Mouse (Mus musculus) erythroblast, embryonic 14.5 days (primary cell): Measurements from ENCODE around the gene Veph1. TPM values are rescaled to one million over a fixed set of nuclear protein-coding genes. Genes with fewer than 3 reads are reported as not detected.

Experiments used
- H3K27me3 ChIP-seq: 2 replicates; pipeline ENCODE4 v1.6.1; 2012; ENCODE audit warnings: inconsistent platforms; ENCODE audit not compliant: control insufficient read depth
- H3K36me3 ChIP-seq: 2 replicates; pipeline ENCODE4 v1.6.1; 2012; ENCODE audit warnings: mild to moderate bottlenecking, inconsistent platforms; ENCODE audit not compliant: control insufficient read depth
- H3K4me1 ChIP-seq: 2 replicates; pipeline ENCODE4 v1.6.1; 2012; ENCODE audit warnings: inconsistent platforms; ENCODE audit not compliant: control insufficient read depth
- H3K4me3 ChIP-seq: replicated peaks from 2 replicates; pipeline ENCODE3; 2012; ENCODE audit warnings: moderate library complexity, mild to moderate bottlenecking, inconsistent platforms
- H3K9me3 ChIP-seq: 2 replicates; pipeline ENCODE4 v1.6.1; 2012; ENCODE audit warnings: low read length, inconsistent platforms, mixed read lengths; ENCODE audit not compliant: control insufficient read depth
- GATA1 ChIP-seq: IDR thresholded peaks from 2 replicates; pipeline ENCODE4 v1.6.1; 2012; ENCODE audit warnings: low read length, inconsistent platforms, mixed read lengths
- TAL1 ChIP-seq: IDR thresholded peaks from 3 replicates; pipeline ENCODE4 v1.6.1; 2012; ENCODE audit warnings: low read length, inconsistent platforms, mixed read lengths
- polyA plus RNA-seq: library from polyadenylated mRNA; stranded (reverse); fragments of >175 nt; gene quantifications from 2 replicates; pipeline ENCODE4 v1.2.3, GENCODE M21; 2012

Veph1 gene
- not detected in 2 replicates for polyA plus RNA-seq

DNA sequence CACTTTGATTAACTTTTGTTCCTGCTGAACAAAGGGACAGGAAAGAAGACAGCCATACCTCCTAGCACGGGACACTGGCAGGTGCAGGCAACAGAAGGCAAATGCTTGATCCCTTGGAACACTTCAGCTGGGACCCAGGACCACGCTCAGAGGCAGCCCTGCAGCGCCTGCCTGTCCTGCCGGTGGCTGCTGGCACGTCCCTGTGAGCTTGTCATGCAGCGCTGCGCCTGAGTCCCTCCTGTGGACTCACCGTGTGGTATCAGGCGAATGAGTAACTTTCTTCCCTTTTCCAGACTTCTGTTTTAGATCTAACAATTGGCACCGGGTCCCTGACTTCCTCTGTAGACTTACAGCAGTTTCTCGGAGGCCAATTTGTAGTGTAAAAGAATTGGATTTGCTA, at the start of gene Veph1:
Gene Veph1, minus strand, starts transcription at position 293 of the 400 bp plus-strand sequence.
- H3K27me3 ChIP-seq: no peaks in the 10 kb centered on the region
- H3K9me3 ChIP-seq: no peaks in the 10 kb centered on the region; the same call in 1 of the 2 replicates
- no peak within 1 kb of the TSS for H3K4me3 ChIP-seq
- no peaks in the 10 kb centered on the region for H3K36me3 ChIP-seq
- TF ChIP-seq TAL1 (no peak), GATA1 (no peak)
- H3K4me1 ChIP-seq: no peaks in the 10 kb centered on the region

GRCm38 (mm10) chr3:66340742-66341141, 44.1 kb upstream of the Veph1 start:
- H3K27me3 ChIP-seq: no peaks in the 10 kb centered on the region
- H3K9me3 ChIP-seq: no peaks in the 10 kb centered on the region
- TF ChIP-seq GATA1: no peak
- no peak for TF ChIP-seq TAL1
- H3K4me1 ChIP-seq: no peaks in the 10 kb centered on the region
- H3K4me3 ChIP-seq: no peak overlapping the region
- H3K36me3 ChIP-seq: no peaks in the 10 kb centered on the region

- TF ChIP-seq TAL1: no peak
- Histone ChIP-seq H3K36me3 (no peaks in the 10 kb centered on the region), H3K4me3 (no peak overlapping the region), H3K4me1 (no peaks in the 10 kb centered on the region), H3K27me3 (no peaks in the 10 kb centered on the region), H3K9me3 (no peaks in the 10 kb centered on the region)
Observed at GRCm38 (mm10) chr3:66332401-66332729, 35.7 kb upstream of the Veph1 start.

- H3K4me1 ChIP-seq: no peaks in the 10 kb centered on the region
- TF ChIP-seq TAL1: no peak
- TF ChIP-seq GATA1: no peak
- no peaks in the 10 kb centered on the region for H3K27me3 ChIP-seq
- no peaks in the 10 kb centered on the region for H3K9me3 ChIP-seq
- H3K36me3 ChIP-seq: no peaks in the 10 kb centered on the region
- no peak overlapping the region for H3K4me3 ChIP-seq
Observed at GRCm38 (mm10) chr3:66331592-66332400, 35.2 kb upstream of the Veph1 start.

- H3K9me3 ChIP-seq: no peaks in the 10 kb centered on the region
- no peak overlapping the region for H3K4me3 ChIP-seq
- no peaks in the 10 kb centered on the region for H3K36me3 ChIP-seq
- no peaks in the 10 kb centered on the region for H3K4me1 ChIP-seq
- TF ChIP-seq GATA1 (no peak), TAL1 (no peak)
- H3K27me3 ChIP-seq: no peaks in the 10 kb centered on the region
Observed at GRCm38 (mm10) chr3:66330896-66331579, 34.4 kb upstream of the Veph1 start.

- no peak overlapping the region for H3K4me3 ChIP-seq
- H3K9me3 ChIP-seq: no peaks in the 10 kb centered on the region
- no peaks in the 10 kb centered on the region for H3K36me3 ChIP-seq
- no peaks in the 10 kb centered on the region for H3K4me1 ChIP-seq
- no peaks in the 10 kb centered on the region for H3K27me3 ChIP-seq
- TF ChIP-seq TAL1 (no peak), GATA1 (no peak)
Observed at GRCm38 (mm10) chr3:66325962-66326834, 29.6 kb upstream of the Veph1 start.

GRCm38 (mm10) chr3:66325486-66325951, 28.9 kb upstream of the Veph1 start:
- H3K27me3 ChIP-seq: no peaks in the 10 kb centered on the region
- TF ChIP-seq GATA1 (no peak), TAL1 (no peak)
- no peaks in the 10 kb centered on the region for H3K9me3 ChIP-seq
- no peak overlapping the region for H3K4me3 ChIP-seq
- no peaks in the 10 kb centered on the region for H3K4me1 ChIP-seq
- no peaks in the 10 kb centered on the region for H3K36me3 ChIP-seq

GRCm38 (mm10) chr3:66314793-66315715, 18.4 kb upstream of the Veph1 start:
- Histone ChIP-seq H3K4me3 (no peak overlapping the region), H3K27me3 (no peaks in the 10 kb centered on the region), H3K9me3 (no peaks in the 10 kb centered on the region), H3K36me3 (no peaks in the 10 kb centered on the region), H3K4me1 (no peaks in the 10 kb centered on the region)
- TF ChIP-seq TAL1 (no peak), GATA1 (no peak)
